Mouse (Mus musculus): ENCODE data around the gene Prr5.

- TF ChIP-seq CTCF (IDR thresholded peaks at IDR 0.05; ENCODE audit: low read depth, low read length) (no peak; the same call in 1 of the 2 replicates), POLR2A (IDR thresholded peaks at IDR 0.05; ENCODE audit: extremely low read depth, insufficient read depth, low read length) (no peak)
These were observed 12.2 kb downstream of the Prr5 start for GRCm38 (mm10) chr15:84681455-84682193.

Data from liver, adult 2 months (tissue).